Mouse (Mus musculus) liver, embryonic 14.5 days (tissue): Measurements from ENCODE around the gene Vmn1r9.

Source experiments
- CTCF ChIP-seq: IDR thresholded peaks from 2 replicates; pipeline ENCODE4 v1.5.1; 2016; ENCODE audit warnings: antibody characterized with exemption, low read depth, control low read depth
- EP300 ChIP-seq: IDR thresholded peaks from 2 replicates; pipeline ENCODE4 v1.6.1; 2016; ENCODE audit warnings: antibody characterized with exemption, low read depth

DNA sequence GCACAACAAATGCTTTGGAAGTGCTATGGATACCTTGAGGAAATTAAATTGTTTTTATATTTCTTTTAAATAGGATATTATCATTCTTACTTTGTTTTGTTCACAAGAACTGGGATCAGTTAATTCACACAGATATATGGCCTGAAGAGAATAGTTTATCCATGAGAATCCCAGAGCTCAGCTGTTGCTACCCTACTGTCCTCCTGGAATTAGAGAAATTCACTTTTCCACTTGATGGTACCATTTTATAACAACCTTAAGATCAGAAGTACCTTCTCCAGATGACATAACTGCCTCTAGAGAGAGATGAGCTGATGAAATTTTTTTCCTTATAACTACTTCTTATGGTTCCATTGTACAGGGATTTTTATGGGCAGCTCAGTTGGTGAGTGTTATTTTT is 34.6 kb upstream of the Vmn1r9 start, which contains the start of gene Vmn1r8:
- TF ChIP-seq CTCF (no peak), EP300 (no peak)
